Mouse (Mus musculus) right cerebral cortex, postnatal 25 days (tissue): Measurements from ENCODE around the gene Enah.
A peak's percentile ranks its signal among the peaks of the same experiment; 100 is the strongest.

Experiments
- DNase-seq: peaks from one replicate; pipeline ENCODE4 v3.0.0; 2022

Enah gene

DNA sequence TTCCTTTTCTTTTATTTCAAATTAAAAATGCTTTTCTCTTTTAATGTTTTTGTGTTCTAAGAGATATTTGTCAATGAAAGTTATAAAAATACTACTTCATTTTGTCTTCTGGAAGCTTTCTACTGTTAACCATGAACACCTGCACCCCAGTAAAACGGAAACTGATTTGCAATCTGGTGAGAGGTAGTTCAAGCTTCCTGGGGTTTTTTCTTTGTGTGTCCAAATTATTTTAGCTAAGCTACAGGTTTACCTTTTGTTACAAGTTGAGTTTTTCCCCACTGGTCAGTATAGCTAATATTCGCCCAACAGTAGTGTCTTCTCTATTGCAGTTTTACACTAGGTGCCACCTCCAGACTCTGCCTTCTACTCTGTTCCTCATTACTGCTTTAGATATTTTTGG is 62.1 kb downstream of the Enah start:
- DNase-seq, result no peak

DNA sequence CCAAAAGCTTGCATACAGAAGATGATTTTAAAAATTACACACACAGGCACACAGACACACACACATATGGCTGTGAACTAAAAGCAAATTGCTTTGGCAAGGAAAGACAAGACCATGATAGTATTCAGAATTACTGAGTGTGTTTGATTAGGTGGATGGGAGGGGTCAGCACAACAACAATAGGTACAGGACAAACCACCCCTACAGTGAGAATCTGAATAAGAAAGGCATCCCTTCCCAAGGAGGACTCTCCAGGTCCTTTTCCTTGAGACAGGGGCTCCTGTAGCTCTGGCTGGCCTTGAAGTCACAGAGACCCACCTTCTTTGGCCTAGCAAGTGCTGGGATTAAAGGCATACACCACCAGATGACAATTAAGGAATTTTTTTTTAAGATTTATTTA is 66.2 kb downstream of the Enah start:
- DNase-seq, result no peak

DNA sequence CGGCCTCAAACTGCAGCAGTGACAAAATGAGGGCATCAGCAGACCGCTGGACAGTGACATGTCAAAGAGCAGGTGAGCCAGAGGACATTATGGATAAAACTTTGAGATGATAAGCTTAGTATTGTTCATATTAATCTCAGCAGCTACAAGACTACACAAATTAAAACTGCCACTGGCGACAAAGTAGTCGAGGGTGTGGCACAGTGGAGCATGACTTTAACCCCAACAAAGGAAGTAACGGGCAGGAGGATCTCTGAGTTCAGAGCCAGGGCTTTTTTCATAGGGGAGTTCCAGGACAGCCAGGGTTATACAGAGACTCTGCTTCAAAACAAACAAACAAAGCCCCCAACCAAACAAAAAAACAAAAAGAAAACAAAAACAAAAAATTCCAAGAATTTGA is 68.5 kb downstream of the Enah start:
- no peak for DNase-seq

DNA sequence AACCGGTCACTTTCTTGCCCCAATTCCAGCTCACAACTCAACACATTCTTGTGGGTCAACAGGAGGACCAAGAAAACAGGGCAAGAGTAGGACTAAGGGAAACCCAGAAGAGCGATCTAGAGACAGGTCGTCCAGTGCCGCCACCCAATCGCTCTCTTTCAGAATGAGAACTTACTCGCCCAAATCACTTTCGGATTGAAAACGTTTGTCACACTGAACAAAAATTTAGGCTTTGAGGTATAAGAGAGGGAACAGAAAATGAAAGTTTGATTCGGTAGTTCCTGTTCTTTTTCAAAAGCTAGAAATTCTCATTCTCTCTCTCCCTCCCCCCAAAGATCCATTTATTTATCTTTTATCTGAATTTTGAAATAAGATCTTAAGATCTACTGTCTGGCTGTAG is 69.1 kb downstream of the Enah start:
- no peak for DNase-seq

DNA sequence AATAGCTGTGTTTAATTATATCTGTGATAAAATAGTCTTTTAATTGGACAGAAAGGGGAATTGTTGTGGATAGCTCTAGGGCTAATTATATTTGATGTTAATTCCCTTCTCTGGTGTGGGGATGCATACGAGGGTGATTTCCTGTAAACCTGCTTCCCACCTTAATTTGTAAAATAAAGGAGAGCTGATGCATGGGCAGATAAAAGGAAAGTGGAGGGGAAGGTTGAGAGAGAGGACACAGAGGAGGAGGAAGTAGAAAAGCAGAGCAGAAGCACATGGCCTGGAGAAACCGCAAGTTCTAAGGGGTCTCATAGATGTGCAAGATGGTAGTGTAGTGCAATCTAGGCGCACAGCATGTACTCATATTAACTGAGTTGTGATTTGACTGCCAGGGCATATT is 71.6 kb downstream of the Enah start:
- DNase-seq, result no peak

DNA sequence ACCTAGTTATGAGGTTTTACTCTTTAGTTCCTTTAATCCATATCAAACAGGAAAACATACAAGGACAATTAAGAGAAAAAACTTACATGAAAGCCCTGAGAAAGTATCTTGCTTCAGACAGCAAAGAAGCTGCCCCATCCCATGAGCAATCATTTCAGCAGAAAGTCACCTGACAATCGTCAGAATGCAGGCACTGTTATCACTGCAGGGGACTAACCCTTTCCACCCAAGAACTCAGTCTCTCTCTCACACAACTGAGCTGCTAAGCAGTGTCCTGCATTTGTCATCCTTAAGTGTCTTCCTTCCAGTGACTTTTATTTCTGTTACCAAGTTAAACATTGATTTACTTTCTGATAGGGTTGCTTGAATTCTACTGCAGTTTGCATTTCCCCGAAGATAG is 82.7 kb downstream of the Enah start:
- no peak for DNase-seq

DNA sequence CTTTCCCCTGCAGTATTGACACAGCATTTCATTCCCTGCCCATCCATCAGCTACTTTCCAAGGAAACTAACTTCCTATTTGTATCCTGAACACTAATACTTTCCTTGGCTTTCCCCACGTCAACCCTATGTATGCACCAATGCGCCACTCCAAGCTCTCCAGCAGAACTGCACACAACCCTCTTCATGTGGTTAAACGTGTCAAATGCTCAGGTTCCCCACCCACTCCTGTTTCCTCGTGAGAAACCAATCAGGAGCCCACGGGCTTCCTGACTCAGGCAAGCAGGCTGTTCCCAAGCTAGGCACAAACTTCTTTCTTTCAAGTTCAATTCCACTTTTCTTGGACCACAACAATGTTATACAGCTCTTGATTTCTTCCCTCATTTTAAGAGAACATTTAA is 91.4 kb downstream of the Enah start:
- no peak for DNase-seq

DNA sequence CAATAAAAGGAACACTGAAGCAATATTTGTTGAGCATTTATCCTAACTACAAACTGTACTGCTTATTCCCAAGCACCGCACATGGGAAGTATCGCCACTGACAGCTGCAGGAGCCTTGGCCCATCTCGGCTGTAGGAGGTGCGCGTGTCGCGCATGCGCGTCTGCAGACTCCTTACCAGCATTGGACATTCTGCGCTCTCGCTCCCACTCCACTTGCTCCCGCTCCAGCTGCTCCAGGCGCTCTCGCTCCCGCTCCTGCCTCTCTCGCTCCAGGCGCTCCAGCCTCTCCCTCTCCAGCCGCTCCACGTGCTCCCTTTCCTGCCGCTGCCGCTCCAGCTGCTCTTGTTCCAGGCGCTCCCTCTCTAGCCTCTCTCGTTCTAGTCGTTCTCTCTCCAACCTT is 96.4 kb downstream of the Enah start:
- DNase-seq, result peak; percentile 73

DNA sequence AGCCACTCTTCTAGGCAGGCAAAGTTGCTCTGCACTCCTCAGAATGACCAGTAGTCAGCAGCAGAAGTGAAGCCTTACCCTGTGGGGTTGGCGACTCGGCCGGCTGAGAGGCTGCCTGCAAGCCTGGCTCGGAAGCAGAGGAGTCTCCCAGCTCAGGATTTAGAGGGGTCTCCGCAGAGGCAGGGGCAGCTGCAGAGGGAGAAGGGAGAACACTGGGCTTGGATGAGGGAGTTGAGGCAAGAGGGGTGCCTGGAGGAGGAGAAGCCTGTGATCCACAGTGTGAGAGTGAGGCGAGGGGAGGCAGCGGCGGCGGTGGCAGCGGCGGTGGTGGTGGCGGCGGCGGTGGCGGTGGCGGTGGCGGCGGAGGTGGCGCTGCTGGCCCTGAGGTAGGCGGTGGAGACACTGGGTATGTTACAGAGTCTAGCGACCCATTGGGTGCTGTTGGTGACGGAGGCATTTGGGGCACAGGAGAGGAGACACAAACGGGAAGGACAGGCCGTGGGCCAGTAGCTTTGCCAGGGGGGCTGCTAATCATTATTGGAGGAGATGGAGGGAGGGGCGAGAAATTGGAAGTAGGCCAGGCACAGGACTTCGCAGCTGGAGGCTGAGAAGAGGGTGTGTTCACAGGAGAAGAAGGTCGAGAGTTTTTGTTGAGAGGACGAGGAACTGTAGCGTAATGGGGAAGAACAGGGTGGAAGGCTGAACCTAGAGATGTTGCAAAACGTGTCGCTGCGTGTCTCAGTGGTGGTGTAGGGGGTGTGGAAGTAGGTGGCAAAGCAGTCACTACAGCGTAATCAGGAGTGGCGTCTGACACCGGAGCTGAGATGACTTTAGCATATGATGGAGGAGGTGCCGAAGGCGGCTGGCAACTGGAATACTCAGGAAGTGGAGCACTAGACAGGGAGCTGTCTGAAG is 98.0 kb downstream of the Enah start:
- no peak for DNase-seq

DNA sequence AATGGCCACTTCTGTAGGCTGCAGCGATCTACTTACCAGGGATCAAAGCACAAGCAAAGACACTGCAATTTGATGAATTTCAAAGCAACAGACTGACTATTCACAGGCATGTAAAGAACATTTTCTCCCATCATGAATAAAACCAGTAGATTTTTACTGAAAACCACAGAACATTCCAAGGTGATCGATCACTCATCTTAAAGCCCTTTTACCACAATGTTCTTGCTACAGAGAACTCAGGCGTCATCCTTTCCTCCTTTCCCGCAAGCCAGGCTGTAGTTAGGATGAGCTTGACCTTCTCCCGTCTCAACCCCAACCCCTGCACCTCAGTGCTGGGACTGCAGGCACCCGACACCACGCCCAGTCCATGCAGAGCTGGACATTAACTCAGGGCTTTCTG is 107.9 kb downstream of the Enah start:
- no peak for DNase-seq

DNA sequence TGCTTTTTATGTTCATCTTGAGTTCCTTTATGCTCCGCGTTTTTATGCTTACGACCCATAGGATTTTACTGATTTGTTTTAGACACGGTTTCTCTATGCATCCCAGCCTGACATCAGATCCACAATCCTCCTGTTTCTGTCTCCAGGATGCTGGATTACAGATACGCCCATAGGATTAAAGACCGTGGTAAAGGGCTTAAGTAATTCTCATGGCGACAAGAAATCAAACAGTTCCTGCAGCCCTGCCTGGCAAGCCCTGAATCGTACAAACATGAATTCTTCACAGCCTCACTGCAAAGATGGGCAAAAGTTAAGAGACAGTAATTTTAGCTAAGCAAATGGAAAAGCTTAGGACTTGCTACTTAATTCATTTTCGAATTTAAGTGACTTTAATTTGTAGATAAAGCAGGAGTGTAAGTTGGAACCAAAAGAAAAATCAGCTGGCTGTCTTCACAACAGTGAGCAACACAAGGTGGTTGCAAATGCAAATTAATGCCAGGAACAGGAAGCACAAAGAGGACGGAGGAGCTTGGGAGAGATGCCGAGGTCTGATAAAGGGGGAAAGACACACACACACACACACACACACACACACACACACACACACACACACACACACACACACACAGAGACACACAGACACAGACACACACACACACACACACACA is 118.0 kb downstream of the Enah start:
- DNase-seq, result no peak

DNA sequence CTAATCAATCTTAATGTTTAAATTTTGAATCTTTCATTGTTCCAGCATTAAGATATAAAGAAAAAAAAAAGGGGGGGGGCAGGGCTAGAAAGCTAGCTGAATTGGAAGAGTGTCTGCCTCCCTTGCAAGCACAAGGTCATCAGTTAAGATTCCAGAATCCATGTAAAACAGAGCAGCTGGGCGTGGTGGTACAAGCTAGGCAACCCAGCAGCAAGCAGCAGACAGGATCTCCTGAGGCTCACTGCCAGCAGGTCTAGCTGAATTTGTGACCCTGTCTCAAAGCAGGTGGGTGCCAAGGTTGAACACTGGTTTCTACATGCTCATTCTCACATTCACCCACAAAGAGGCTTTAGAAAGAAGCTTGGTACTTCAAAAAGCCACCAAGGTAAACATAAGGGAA is 118.9 kb downstream of the Enah start:
- DNase-seq, result no peak

DNA sequence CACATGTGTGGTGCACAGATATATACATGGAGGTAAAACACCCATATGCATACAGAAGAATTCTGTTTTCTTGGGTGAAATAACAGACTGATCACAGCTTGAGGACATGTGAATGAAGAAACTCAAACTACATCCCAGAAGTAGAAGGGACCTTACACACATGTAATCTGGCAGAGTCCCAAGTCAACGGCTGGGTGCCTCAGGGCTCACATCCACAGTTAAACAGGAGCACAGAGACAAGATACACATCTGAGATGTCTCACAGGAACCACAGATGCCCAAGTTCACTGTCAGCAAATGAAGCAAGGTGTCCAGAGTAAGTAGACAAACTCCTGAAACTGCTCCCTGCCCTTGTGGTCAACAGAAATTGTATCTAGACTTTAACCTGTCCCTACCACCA is 120.8 kb downstream of the Enah start:
- no peak for DNase-seq

DNA sequence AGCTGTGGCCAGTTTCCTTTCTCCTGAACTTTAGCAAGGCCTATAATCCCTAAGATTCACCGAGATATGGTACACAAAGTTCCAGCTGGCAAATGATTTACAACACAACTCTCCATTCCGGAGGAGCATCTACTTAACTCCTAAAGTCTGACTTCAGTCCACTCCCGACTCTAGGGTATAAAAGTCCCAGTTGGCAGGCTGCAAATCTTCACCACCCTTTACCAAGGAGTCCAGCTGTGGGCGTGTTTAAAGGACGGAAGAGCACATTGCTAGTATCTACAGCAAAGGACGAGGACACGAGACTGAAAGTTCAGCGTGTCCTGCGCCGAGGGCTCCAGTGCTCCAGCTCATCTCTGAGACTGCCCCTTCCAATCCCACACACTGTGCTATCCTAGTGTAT is 122.8 kb downstream of the Enah start:
- DNase-seq, result no peak

DNA sequence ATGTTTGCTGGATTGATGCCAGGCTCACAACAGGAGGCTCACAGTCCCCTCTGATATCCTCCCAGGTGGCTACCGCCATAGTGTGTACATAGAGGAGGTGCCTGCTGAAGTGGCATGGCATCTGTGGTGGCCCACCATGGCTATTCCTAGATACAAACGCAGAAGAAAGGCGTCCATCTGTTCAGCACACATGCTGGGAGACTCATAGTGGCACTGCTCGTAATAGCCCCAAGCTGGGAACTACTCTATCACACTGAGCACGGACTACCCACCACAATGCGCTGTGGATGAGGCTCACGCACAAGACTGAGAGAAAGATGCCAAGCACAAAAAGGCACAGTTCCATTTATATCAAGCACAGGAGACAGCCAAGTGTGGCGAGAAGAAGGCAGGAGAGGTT is 126.1 kb downstream of the Enah start:
- DNase-seq, result peak; percentile 59

DNA sequence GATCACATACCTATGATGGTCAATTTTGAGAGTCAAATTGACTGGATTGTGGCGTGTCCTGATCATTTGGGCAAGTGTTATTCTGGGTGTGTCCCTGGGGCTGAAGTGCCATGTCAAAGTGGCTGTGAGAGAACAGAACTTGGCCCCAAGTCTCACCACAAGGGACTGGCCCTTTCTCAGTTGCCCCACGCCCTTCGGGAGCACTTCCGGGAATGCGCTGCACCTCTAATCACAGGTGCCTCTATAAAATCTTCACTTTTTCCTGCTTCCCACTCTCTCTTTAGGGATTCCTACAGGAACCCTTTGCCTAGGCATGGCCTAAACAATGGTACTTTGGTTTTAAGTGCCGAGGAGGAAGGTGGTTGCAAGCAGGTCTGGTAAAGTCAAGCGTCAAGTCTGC is 130.1 kb downstream of the Enah start:
- no peak for DNase-seq

DNA sequence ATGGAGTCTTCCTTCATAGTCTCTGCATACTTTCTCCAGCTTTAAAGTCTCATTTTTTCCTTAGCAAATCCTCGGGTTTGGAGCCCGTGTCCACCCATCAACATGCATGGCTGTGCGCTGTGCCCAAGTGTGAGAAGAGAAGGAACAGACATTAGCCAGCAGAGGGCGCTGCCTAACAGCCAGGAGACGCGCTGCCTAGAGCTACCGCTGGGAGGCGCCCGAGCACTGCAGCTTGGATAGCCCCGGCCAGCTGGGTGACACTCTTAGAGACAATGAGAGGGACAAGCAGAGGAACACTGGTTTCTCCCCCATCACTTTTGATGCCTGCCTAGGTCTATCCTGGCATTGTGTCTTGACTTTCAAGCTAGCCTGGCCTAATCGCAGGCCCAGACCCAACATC is 131.0 kb downstream of the Enah start:
- DNase-seq, result peak; percentile 90

DNA sequence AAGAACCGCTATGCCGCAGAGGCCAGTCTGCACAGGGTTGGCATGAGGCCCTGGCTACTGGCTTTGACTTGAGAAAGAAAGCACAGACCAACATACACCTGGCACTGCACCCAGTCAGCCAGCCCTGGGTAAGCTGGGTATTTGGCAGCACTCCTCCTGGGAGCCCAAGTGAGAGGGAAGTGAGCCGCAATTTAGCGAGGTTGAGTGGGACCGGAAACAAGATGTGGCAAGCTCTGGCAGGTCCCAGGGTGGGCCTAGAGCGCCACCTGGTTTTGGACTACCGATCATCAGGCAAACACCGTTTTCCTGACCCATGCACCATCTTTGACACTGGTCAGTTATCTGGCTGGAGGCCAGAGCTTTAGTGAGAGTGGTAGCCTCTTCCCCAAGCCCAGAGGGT is 138.3 kb downstream of the Enah start:
- DNase-seq, result peak; percentile 23

DNA sequence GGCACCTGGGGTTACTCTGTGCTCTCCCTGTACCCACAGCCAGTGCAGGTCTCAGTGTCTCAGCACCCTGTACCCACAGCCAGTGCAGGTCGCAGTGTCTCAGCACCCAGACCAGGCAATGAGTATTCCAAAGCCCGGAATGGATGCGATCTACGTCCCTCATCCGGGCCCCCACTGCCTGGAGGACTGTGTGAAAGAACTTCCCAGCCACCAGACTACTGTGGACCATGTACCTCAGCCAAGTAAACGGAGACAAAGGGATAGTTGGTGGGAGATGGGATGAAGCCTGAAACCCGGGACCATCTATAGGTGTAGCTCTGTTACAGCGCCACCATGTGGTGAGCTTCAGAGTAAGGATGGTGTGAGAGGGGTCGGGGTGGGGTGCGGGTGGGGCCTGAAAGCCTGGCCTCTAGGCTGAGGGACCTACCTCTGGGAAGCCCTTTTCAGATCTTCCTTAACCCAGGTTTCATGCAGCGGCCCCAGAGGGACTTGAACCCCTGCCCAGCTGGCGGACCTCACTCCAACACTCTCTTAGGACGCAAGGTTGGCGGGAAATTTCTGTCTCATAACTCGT is 139.0 kb downstream of the Enah start:
- DNase-seq, result no peak

DNA sequence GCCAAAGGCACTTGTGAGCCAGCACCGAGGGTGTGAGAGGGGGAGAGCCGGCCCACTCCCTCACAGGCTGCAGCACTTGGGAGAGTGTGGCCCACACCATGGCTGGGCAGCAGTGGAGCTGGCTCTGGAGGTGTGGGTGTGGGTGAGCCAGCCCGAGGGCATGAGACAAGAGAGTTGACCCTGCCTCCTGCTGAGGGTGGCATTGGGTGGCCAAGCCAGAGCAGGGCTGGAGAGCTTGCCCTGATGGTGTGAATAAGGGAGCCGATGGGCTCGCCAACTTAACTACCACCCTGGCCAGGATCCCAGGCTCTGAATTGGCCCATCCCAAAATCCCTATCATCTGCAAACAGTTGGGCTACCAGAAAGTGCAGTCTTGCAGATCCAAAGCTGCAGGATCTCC is 141.4 kb downstream of the Enah start:
- DNase-seq, result no peak

DNA sequence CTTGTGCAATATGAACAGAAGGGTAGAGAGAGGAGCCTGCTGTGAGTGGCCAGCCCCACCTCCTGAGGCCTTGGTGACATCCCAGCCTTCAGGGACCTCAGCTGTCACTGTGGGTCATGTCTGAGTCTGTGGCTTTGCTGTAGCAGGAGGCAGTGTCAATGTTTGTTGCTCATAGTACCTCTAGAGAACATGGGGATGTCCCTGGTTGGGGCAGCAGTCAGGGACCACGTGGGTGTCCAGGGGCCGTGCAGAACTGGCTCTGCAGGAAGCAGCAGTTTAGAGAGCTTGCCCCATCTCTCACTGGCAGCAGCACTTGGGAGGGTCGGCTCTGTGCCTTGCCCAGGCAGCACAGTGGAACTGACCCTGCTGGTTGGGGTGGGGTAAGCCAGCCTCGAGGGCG is 142.7 kb downstream of the Enah start:
- no peak for DNase-seq

DNA sequence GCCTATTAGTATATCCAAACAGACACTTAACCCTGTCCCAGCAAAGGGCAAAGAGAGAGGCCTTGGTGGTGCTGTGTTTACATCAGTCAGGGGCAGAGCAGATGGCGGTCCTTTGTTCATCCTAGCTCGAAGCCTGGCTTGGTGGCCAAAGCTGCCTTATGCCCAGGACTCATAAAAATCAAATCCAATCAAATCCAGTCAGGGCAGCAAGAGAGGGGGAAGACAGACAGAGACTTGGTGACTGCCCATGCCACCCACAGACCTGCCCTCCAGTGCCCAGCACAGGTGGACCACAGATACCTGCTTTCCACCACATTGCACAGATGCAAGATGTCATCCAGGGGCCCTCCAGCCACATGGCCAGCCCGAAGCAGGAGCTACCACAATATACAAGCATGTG is 143.1 kb downstream of the Enah start:
- no peak for DNase-seq

DNA sequence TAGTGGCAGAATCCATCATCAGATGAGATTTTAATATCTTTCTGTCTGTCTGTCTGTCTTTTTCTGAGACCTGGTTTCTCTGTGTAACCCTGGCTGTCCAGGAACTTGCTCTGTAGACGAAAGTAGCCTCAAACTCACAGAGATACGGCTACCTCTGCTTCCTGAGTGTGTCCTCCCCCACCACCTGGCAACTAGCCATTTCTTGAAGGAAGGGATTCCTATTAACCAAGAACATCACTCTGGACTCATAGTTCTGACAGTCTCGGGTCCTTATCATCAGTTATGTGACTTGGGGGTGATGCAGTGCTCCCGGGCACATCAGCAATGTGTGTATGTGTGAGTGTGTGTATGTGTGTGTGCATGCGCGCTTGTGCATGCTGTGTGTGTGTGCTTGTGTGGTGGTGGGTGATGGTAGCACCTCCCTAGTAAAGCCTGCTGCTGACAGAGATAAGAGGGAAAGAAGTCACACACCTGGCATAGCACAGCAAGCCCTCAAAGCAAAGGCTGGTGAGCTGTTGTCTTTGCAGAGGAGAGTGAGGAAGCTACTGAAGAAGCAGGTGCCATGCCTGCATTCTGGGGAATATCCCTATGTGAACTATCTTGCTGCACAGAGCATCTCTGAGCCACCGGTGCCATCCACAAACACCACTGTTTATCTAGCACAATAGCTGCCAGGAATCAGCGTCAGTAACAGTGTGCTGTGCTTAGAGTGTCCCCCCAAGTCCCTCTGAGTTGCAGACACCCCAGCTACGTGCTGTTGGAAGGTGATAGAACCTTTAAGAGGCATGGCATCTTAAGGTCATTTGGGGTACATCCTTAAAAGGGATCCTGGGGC is 146.5 kb downstream of the Enah start:
- DNase-seq, result no peak
